Mouse (Mus musculus): ENCODE measurements around the gene Tnfrsf21.

DNA sequence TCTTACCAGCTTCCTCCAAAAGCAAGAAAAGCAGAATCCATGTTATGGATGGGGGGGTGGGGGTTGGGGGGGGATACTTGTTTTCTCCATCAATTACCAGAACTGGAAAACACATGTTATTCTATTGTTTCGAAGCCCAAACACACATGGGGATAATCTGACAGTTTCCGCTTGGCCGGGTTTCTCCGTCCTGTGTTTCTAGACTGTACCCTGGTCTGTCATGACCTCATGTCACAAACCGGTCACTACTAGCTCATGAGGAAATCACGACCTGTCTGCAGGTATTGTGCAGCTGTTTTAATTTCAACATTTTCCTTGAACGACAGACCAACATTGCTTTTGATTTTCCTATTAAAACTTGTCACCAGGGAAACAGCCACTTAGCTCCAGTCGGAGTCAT, 58.7 kb downstream of the Tnfrsf21 start:
- TF ChIP-seq GATA1 (IDR thresholded peaks at IDR 0.05; ENCODE audit: borderline replicate concordance, low read length) (no peak), FLI1 (IDR thresholded peaks at IDR 0.05; ENCODE audit: low read length) (no peak)
